Mouse (Mus musculus) E14TG2a.4 (cell line): ENCODE data around the gene Gm10024.
A peak's percentile ranks its signal among the peaks of the same experiment; 100 is the strongest.

Experiments used
- CTCF ChIP-seq: conservative IDR thresholded peaks from 2 replicates; pipeline ENCODE4 v1.5.1; 2014; ENCODE audit warnings: low read length
- NANOG ChIP-seq: IDR thresholded peaks from 2 replicates; pipeline ENCODE4 v1.6.1; 2014; ENCODE audit warnings: borderline replicate concordance, low read length, mixed read lengths
- POU5F1 ChIP-seq: IDR thresholded peaks from 2 replicates; pipeline ENCODE4 v1.6.1; 2014; ENCODE audit warnings: low read length, borderline replicate concordance

- peak; percentile 44 for TF ChIP-seq CTCF
- TF ChIP-seq POU5F1, result no peak
- TF ChIP-seq NANOG, result no peak
Measured at GRCm38 (mm10) chr10:77753448-77753847, 42.2 kb downstream of the Gm10024 start.
